8 mouse cellular contexts compared by ENCODE assay signal in the genomic region with DNA sequence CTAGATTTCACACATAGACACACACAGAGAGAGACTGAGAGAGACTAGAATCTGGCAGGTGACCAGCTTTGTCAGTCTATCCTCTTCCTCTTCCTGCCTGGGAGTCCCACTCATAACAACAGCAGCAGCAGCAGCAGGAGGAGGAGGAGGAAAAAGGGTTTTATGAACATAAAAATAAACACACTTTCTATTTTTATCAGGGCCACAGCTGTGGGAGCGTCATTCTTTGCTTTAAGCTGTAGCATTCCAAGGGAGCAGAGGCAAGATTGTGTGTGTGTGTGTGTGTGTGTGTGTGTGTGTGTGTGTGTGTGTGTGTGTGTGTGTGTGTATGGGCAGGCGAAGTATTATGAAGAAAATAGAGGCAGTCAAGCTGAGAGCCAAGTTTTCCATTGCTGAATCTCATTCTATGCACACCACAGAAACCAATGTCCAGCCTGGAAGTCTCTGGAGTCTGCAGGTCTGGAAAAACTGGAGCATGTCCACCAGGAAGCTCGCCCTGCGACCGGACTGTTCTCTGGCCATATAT. TPM values are rescaled to one million over a fixed set of nuclear protein-coding genes. Genes with fewer than 3 reads are reported as not detected.
DNase-seq lines count a peak whose midpoint lies in the region; ATAC-seq lines count a peak whose summit lies in the region.

No protein-coding gene starts in this region.

- H3K27me3 ChIP-seq in stomach, embryonic 16.5 days (ENCODE audit: control insufficient read depth, insufficient read depth, low read length), result no peaks in the 10 kb centered on the region

- H3K4me1 ChIP-seq in stomach, embryonic 16.5 days (ENCODE audit: control insufficient read depth, insufficient read depth, low read length), result peaks cover 8% of the 10 kb centered on the region; the same call in 1 of the 2 replicates

- peak; percentile 49 to 61 for DNase-seq in frontal cortex, adult 2 months (ENCODE audit: extremely low spot score in 1 of 2, low spot score in 1 of 2)
- no peak for DNase-seq in frontal cortex, postnatal 14 days (ENCODE audit: low spot score in 2 of 2)
- peak; percentile 39 for DNase-seq in adipocyte (ENCODE audit: low spot score)
- DNase-seq in heart, postnatal 25 days (ENCODE audit: low spot score), result peak; percentile 39
- peak; percentile 36 to 76 for DNase-seq in left cerebral cortex, postnatal 25 days (ENCODE audit: low spot score in 2 of 2)
- DNase-seq in spleen, adult 12 weeks (ENCODE audit: low spot score), result no peak

- 35% methylated on average over 5 of the region's 5 CpGs for WGBS in stomach, embryonic 16.5 days

- ATAC-seq in stomach, embryonic 16.5 days (ENCODE audit: insufficient read depth, low FRiP score), result peak; percentile 85
- no peak for ATAC-seq in cerebellum, adult (ENCODE audit: insufficient number of reproducible peaks, low FRiP score, low TSS enrichment)

- intact Hi-C loops in heart, postnatal 25 days (cut with DNase I), result no loop called here
- intact Hi-C loops in left cerebral cortex, postnatal 25 days (cut with DNase I), result no loop called here

- no peaks in the 10 kb centered on the region for H3K36me3 ChIP-seq in stomach, embryonic 16.5 days (ENCODE audit: control insufficient read depth, insufficient read depth, low read length)

- H3K4me3 ChIP-seq in stomach, embryonic 16.5 days (replicated peaks; ENCODE audit: low read length), result no peak overlapping the region

- no peaks in the 10 kb centered on the region for H3K9me3 ChIP-seq in stomach, embryonic 16.5 days (replicated peaks; ENCODE audit: control insufficient read depth, low read length)

- H3K4me2 ChIP-seq in stomach, embryonic 16.5 days (ENCODE audit: low read depth, low read length), result no peak overlapping the region

- no peak overlapping the region; the same call in 1 of the 2 replicates for H3K9ac ChIP-seq in stomach, embryonic 16.5 days (ENCODE audit: low read length)

- H3K27ac ChIP-seq in stomach, embryonic 16.5 days (ENCODE audit: low read length), result peak overlapping the region; percentile 87

RNA-seq across cellular contexts. Expression of a gene that starts 7.1 kb away (rescaled TPM):
- 1.6 and 2.3 TPM in 2 replicates for polyA plus RNA-seq in frontal cortex, adult 2 months (2012; rRNA removed)
- 10 to 100 TPM; 19.2 to 20.2 TPM for total RNA-seq in heart, postnatal 25 days (2021)
- total RNA-seq in left cerebral cortex, postnatal 25 days (2021), result 1 to 10 TPM; 2.1 to 3.6 TPM
- 24.3 and 30.1 TPM in 2 replicates for polyA plus RNA-seq in stomach, embryonic 16.5 days (2015; fragmentation: Nextera tagmentation; extraction: Ambion mirVana)

Comparison
In these comparisons a context has a peak if more than half of its experiments do, and no peak if none do; other contexts are left out.
1. DNase-seq: peak in frontal cortex, adult 2 months (2 of 2), adipocyte (single experiment), heart, postnatal 25 days (single experiment) and left cerebral cortex, postnatal 25 days (2 of 2); none in frontal cortex, postnatal 14 days (0 of 2) and spleen, adult 12 weeks (single experiment).
2. RNA of a gene that starts 7.1 kb away (total RNA-seq): 19.2 to 20.2 TPM in heart, postnatal 25 days; 2.1 to 3.6 TPM in left cerebral cortex, postnatal 25 days; every median in the first group is over 4 times any median in the second.